Mouse (Mus musculus) macrophage (primary cell): Measurements from ENCODE around the gene Mvp. TPM values are rescaled to one million over a fixed set of nuclear protein-coding genes. Genes with fewer than 3 reads are reported as not detected.

Experiments used
- H3K27ac ChIP-seq: fragments of 350-480 bp; formaldehyde crosslinking; 2 replicates; pipeline ENCODE4 v1.9.0; 2021
- H3K36me3 ChIP-seq: fragments of 350-480 bp; formaldehyde crosslinking; 2 replicates; pipeline ENCODE4 v1.9.0; 2021; ENCODE audit errors: inconsistent target
- H3K4me3 ChIP-seq: fragments of 350-480 bp; formaldehyde crosslinking; 2 replicates; pipeline ENCODE4 v1.9.0; 2021; ENCODE audit errors: inconsistent target
- H3K79me2 ChIP-seq: fragments of 350-480 bp; formaldehyde crosslinking; 2 replicates; pipeline ENCODE4 v1.9.0; 2021; ENCODE audit errors: inconsistent target
- WGBS: methylation state at CpG from one replicate; pipeline ENCODE4 v1.1.7; 2026; ENCODE audit warnings: inconsistent platforms; ENCODE audit not compliant: missing documents; 5-methylcytosine and 5-hydroxymethylcytosine counted together
- polyA plus RNA-seq: library from polyadenylated mRNA; stranded (reverse); fragments of 250-400 nt; gene quantifications from 3 replicates; pipeline ENCODE4 v1.2.4, GENCODE M21; 2018; ENCODE audit warnings: inconsistent platforms
- total RNA-seq, 78 experiments: library from RNA; depleted of rRNA; stranded (reverse); fragments of 250-400 nt; gene quantifications; 1 replicate in 9 of 78; 2 replicates in 24 of 78; 3 replicates in 43 of 78; 4 replicates in 2 of 78; pipeline ENCODE4 v1.2.4; 2018; ENCODE audit warnings: inconsistent platforms in 56 of 78

Mvp gene
- 100 to 1,000 TPM in 24 of 26 experiments, 10 to 100 TPM in 2; 88.0 to 236 (median 160) TPM for total RNA-seq (2018; cell fraction: chromatin; rRNA removed)
- total RNA-seq (2018; cell fraction: cytosol; rRNA removed) = 100 to 1,000 TPM; 107 to 189 (median 138) TPM
- 100 to 1,000 TPM in 25 of 26 experiments, 10 to 100 TPM in 1; 88.8 to 249 (median 167) TPM for total RNA-seq (2018; cell fraction: nucleus; rRNA removed)
- polyA plus RNA-seq = 88.1 to 116 TPM (median 99.9 TPM) in 3 replicates

DNA sequence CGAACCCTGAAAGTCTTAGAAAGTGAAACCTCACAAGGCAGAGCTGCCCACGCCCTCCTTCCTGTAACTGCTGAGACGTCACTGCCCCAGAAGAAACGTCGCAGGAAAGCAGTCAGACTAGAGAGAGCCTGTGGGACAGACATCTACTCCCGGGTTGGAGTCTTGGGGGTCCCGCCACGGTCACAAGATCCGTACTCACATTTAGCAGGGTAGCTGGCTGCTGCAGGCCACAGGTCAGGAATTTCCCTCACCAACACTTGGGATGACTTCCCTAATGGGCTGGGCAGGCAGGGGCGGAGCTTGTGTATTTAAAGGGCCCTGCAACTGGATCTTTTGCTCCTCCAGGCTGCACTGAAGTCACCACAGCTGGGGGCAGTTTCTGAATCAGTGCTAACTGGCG lies at the start of gene Mvp:
Mvp (minus strand) TSS at position 302 of the 400 bp plus-strand sequence.
- Histone ChIP-seq H3K4me3 (peak within 1 kb of the TSS; percentile 88), H3K27ac (peak within 1 kb of the TSS; percentile 93), H3K79me2 (peaks cover 67% of the 10 kb centered on the region), H3K36me3 (no peaks in the 10 kb centered on the region)
- WGBS = under 1% methylated on average over 11 of the region's 11 CpGs

DNA sequence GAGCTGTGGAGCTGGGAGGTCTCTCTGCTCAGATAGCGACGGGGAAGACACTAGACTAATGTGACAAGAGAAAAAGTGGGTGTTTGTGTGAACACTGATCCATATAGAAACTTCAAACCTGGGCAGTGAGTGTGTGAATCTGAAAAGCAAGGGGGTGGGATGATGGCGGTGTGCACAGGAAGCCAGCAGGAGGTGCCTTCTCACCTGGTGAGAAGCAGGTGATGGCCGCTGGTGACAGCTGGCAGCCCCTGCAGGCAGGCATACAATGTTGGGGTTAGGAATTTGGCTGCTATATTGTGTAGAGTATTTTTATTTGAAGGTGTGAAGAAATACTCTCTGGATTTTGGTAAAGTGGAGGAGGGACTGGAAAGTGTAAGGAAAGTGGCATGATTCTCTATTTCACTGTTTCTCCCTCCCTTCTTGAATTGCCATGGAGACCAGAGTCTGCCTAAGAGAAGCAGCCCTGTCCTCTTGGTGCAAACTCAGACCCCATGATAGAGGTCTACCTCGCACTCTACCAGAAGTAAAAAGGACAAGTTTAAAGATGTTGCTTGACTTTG lies 40.7 kb upstream of the Mvp start:
- no peaks in the 10 kb centered on the region for H3K79me2 ChIP-seq
- H3K4me3 ChIP-seq = no peak overlapping the region
- WGBS = 87% methylated on average over 5 of the region's 5 CpGs
- H3K36me3 ChIP-seq = no peaks in the 10 kb centered on the region
- no peak overlapping the region for H3K27ac ChIP-seq

GRCm38 (mm10) chr7:127041851-127042672 lies 27.6 kb upstream of the Mvp start, which contains the start of gene Kif22:
Gene Kif22, minus strand, starts transcription at chr7:127042471.
- Histone ChIP-seq H3K4me3 (peak within 1 kb of the TSS; percentile 72), H3K27ac (peak within 1 kb of the TSS; percentile 51)
- WGBS = under 1% methylated on average over 53 of the region's 53 CpGs

GRCm38 (mm10) chr7:127031244-127031643 lies 16.8 kb upstream of the Mvp start:
- Histone ChIP-seq H3K79me2 (0 out of 2 replicates have a peak, but pooled peaks cover 3% of the 10 kb centered on the region), H3K4me3 (no peak overlapping the region), H3K27ac (no peak overlapping the region), H3K36me3 (no peaks in the 10 kb centered on the region)
- WGBS = 64% methylated on average over 1 of the region's 1 CpGs

More at GRCm38 (mm10) chr7:127041851-127042672, 27.6 kb upstream of the Mvp start, which contains the start of gene Kif22:
- Histone ChIP-seq H3K79me2 (peaks cover 52% of the 10 kb centered on the region), H3K36me3 (no peaks in the 10 kb centered on the region)

GRCm38 (mm10) chr7:127030172-127030571 lies 15.8 kb upstream of the Mvp start:
- peaks cover under 1% of the 10 kb centered on the region; the same call in 1 of the 2 replicates for H3K79me2 ChIP-seq
- H3K4me3 ChIP-seq = no peak overlapping the region
- 93% methylated on average over 1 of the region's 1 CpGs for WGBS
- H3K36me3 ChIP-seq = no peaks in the 10 kb centered on the region
- peak overlapping the region; percentile 4; the same call in 1 of the 2 replicates for H3K27ac ChIP-seq

GRCm38 (mm10) chr7:127027885-127028284 lies 13.5 kb upstream of the Mvp start:
- Histone ChIP-seq H3K27ac (peak overlapping the region; percentile 84), H3K79me2 (peaks cover 22% of the 10 kb centered on the region), H3K4me3 (peak overlapping the region; percentile 44), H3K36me3 (no peaks in the 10 kb centered on the region)
- WGBS = 49% methylated on average over 8 of the region's 8 CpGs

GRCm38 (mm10) chr7:127026984-127027726 lies 12.7 kb upstream of the Mvp start, which contains the start of gene Maz:
Gene Maz, minus strand, starts transcription at chr7:127027037.
- 1% methylated on average over 48 of the region's 63 CpGs for WGBS
- H3K36me3 ChIP-seq = 0 out of 2 replicates have a peak, but pooled peaks cover 5% of the 10 kb centered on the region
- peak within 1 kb of the TSS; percentile 44 for H3K4me3 ChIP-seq
- H3K27ac ChIP-seq = peak within 1 kb of the TSS; percentile 84
- H3K79me2 ChIP-seq = peaks cover 22% of the 10 kb centered on the region

GRCm38 (mm10) chr7:127026616-127026983 lies 12.2 kb upstream of the Mvp start:
- Histone ChIP-seq H3K36me3 (0 out of 2 replicates have a peak, but pooled peaks cover 5% of the 10 kb centered on the region), H3K27ac (no peak overlapping the region), H3K4me3 (no peak overlapping the region), H3K79me2 (peaks cover 22% of the 10 kb centered on the region)
- WGBS = no CpG with 5 or more reads among the region's 48 CpGs

DNA sequence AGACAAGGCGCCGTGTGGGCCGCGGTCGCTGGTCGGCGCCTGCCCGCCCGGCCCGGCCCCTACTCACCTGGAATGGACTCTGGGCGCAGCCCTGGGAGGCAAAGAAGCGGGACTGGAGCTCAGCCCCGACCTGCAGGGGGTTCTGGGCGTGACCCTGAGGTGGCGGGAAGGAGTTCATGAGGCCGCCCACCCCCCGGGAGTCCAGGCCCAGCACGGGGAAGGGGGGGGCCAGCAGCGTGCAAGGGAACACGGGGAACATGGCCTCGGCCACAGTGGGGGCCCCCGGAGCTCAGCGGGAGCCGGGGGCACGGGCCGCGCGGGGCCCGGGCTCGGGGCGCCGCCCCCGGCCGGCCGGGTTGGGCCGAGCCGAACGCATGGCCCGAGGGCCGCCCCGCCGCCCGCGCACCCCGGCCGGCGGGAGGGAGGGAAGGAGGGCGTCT lies 11.8 kb upstream of the Mvp start:
- H3K79me2 ChIP-seq = peaks cover 22% of the 10 kb centered on the region
- H3K36me3 ChIP-seq = 0 out of 2 replicates have a peak, but pooled peaks cover 5% of the 10 kb centered on the region
- H3K27ac ChIP-seq = peak overlapping the region; percentile 36; the same call in 1 of the 2 replicates
- WGBS = under 1% methylated on average over 27 of the region's 48 CpGs
- peak overlapping the region; percentile 15; the same call in 1 of the 2 replicates for H3K4me3 ChIP-seq

GRCm38 (mm10) chr7:127025556-127026160 lies 11.2 kb upstream of the Mvp start:
- peak overlapping the region; percentile 77 for H3K27ac ChIP-seq
- peaks cover 22% of the 10 kb centered on the region for H3K79me2 ChIP-seq
- peak overlapping the region; percentile 47 for H3K4me3 ChIP-seq
- 0 out of 2 replicates have a peak, but pooled peaks cover 5% of the 10 kb centered on the region for H3K36me3 ChIP-seq
- WGBS = 0% methylated on average over 62 of the region's 65 CpGs

GRCm38 (mm10) chr7:127024755-127025555 lies 10.5 kb upstream of the Mvp start:
- WGBS = under 1% methylated on average over 29 of the region's 30 CpGs
- Histone ChIP-seq H3K36me3 (0 out of 2 replicates have a peak, but pooled peaks cover 5% of the 10 kb centered on the region), H3K4me3 (peak overlapping the region; percentile 47), H3K79me2 (peaks cover 22% of the 10 kb centered on the region), H3K27ac (peak overlapping the region; percentile 77)

- Histone ChIP-seq H3K27ac (peak overlapping the region; percentile 77), H3K36me3 (0 out of 2 replicates have a peak, but pooled peaks cover 5% of the 10 kb centered on the region), H3K79me2 (peaks cover 22% of the 10 kb centered on the region), H3K4me3 (peak overlapping the region; percentile 47)
- 20% methylated on average over 19 of the region's 19 CpGs for WGBS
These were observed 9.7 kb upstream of the Mvp start for GRCm38 (mm10) chr7:127023896-127024690.
